Comparison of ENCODE assay signal across 24 mouse cellular contexts in the genomic region with DNA sequence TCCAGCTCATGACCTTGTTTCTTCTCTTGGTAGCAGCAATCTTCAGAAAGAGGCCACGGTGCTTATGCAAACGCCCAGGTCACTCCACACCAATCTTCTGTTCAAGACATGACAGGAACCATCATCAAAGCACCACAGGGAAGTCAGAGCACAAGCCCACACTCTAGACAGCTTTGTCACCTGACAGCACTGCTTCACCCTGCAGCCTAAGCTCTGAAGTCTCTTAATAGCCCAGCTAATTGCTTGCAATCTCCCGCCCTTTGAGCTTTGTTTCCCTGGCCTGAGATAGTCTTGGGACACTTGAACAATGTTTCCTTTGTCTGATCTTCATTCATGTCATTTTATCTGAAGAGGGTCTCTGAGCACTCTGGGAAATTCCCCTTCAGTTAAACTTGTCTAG.
A peak's percentile ranks its signal among the peaks of the same experiment; 100 is the strongest.
DNase-seq lines count a peak whose midpoint lies in the region; ATAC-seq lines count a peak whose summit lies in the region.
"Had no signal": no experiment of that assay in that cellular context is flagged by ENCODE, and none has a peak within 500 bp of the region (broad histone marks: within the 10 kb centered on the region; RNA-seq: fewer than 3 reads in every experiment).

No protein-coding gene starts in this region.

- H3K36me3 ChIP-seq in heart, embryonic 10.5 days: no peaks in the 10 kb centered on the region
- H3K36me3 ChIP-seq in kidney, embryonic 14.5 days (ENCODE audit: control insufficient read depth, insufficient read depth, low read length): no peaks in the 10 kb centered on the region
- H3K36me3 ChIP-seq: G1E; limb, embryonic 13.5 days; neural tube, embryonic 12.5 days had no signal

- no peaks in the 10 kb centered on the region for H3K27me3 ChIP-seq in heart, embryonic 10.5 days (ENCODE audit: insufficient read depth, poor library complexity, severe bottlenecking)
- H3K27me3 ChIP-seq in kidney, embryonic 14.5 days (ENCODE audit: control insufficient read depth, insufficient read depth, low read length): no peaks in the 10 kb centered on the region
- H3K27me3 ChIP-seq: forebrain, embryonic 13.5 days; limb, embryonic 13.5 days; megakaryocyte, embryonic 14.5 days; neural tube, embryonic 12.5 days had no signal

- no peak overlapping the region for H3K9ac ChIP-seq in kidney, embryonic 14.5 days (ENCODE audit: low read depth, low read length)
- H3K9ac ChIP-seq: forebrain, embryonic 13.5 days; hindbrain, embryonic 14.5 days; limb, embryonic 13.5 days; liver, embryonic 14.5 days; neural tube, embryonic 12.5 days had no signal

- DNase-seq in heart, embryonic 10.5 days (ENCODE audit: low spot score): peak; percentile 74
- DNase-seq in heart, postnatal 10 days: no peak
- DNase-seq in ES-CJ7 (ENCODE audit: low read depth, low spot score): peak; percentile 75
- peak; percentile 13 for DNase-seq in embryo, embryonic 10.5 days (ENCODE audit: low spot score)
- peak; percentile 26 for DNase-seq in mesoderm, embryonic 11.5 days (ENCODE audit: low read depth, low spot score)
- no peak for DNase-seq in lung, adult 18-20 months
- DNase-seq: adrenal gland, postnatal 10 days; B cell, adult 2 months; cerebellum, adult 18-20 months; gastrocnemius, adult 2 months; heart, adult 18-20 months; heart, postnatal 14 days; kidney, adult 9 months; kidney, postnatal 4 days had no signal

- WGBS in heart, embryonic 10.5 days: 16% methylated on average over 3 of the region's 3 CpGs
- WGBS in kidney, embryonic 14.5 days: 42% methylated on average over 3 of the region's 3 CpGs

- no peaks in the 10 kb centered on the region for H3K9me3 ChIP-seq in heart, embryonic 10.5 days
- no peaks in the 10 kb centered on the region for H3K9me3 ChIP-seq in kidney, embryonic 14.5 days (ENCODE audit: control insufficient read depth, low read length)
- H3K9me3 ChIP-seq: forebrain, embryonic 13.5 days; G1E; limb, embryonic 13.5 days; megakaryocyte, embryonic 14.5 days; neural tube, embryonic 12.5 days had no signal

- intact Hi-C loops in heart, postnatal 10 days (cut with DNase I): no loop called here

- H3K27ac ChIP-seq in heart, embryonic 10.5 days: no peak overlapping the region
- H3K27ac ChIP-seq in kidney, embryonic 14.5 days (ENCODE audit: low read depth, low read length): no peak overlapping the region
- H3K27ac ChIP-seq: forebrain, embryonic 13.5 days; gastrocnemius, adult 2 months; hindbrain, embryonic 14.5 days; limb, embryonic 13.5 days; liver, embryonic 14.5 days; neural tube, embryonic 12.5 days had no signal

- peaks cover 25% of the 10 kb centered on the region for H3K4me1 ChIP-seq in heart, embryonic 10.5 days
- H3K4me1 ChIP-seq in kidney, embryonic 14.5 days (ENCODE audit: control insufficient read depth, insufficient read depth, low read length): no peaks in the 10 kb centered on the region
- H3K4me1 ChIP-seq: limb, embryonic 13.5 days; megakaryocyte, embryonic 14.5 days; neural tube, embryonic 12.5 days had no signal

- ATAC-seq in kidney, embryonic 14.5 days (ENCODE audit: low FRiP score, low TSS enrichment): no peak
- ATAC-seq in activated CD4-positive, CD25-positive, alpha-beta regulatory T cell, adult 4 months: no peak
- ATAC-seq: forebrain, embryonic 13.5 days; lung, postnatal 0 days had no signal

- H3K4me2 ChIP-seq in kidney, embryonic 14.5 days (replicated peaks; ENCODE audit: low read depth, low read length): no peak overlapping the region
- H3K4me2 ChIP-seq: forebrain, embryonic 13.5 days; hindbrain, embryonic 14.5 days; limb, embryonic 13.5 days; neural tube, embryonic 12.5 days had no signal

- no peak overlapping the region for H3K4me3 ChIP-seq in heart, embryonic 10.5 days
- no peak overlapping the region for H3K4me3 ChIP-seq in kidney, embryonic 14.5 days (ENCODE audit: low read length)
- H3K4me3 ChIP-seq: forebrain, embryonic 13.5 days; gastrocnemius, adult 2 months; limb, embryonic 13.5 days; megakaryocyte, embryonic 14.5 days; neural tube, embryonic 12.5 days had no signal

Comparison
In these comparisons a context has a peak if more than half of its experiments do, and no peak if none do; other contexts are left out.
1. DNase-seq: peak in heart, embryonic 10.5 days (single experiment), ES-CJ7 (single experiment), embryo, embryonic 10.5 days (single experiment) and mesoderm, embryonic 11.5 days (single experiment); none in heart, postnatal 10 days (0 of 2) and lung, adult 18-20 months (0 of 2).